Mouse (Mus musculus) heart, postnatal 14 days (tissue): ENCODE data around the gene Pzp. TPM values are rescaled to one million over a fixed set of nuclear protein-coding genes. Genes with fewer than 3 reads are reported as not detected.

Experiments used
- DNase-seq, 2 experiments: peaks; one replicate each; pipeline ENCODE4 v3.0.0; 2021 to 2022
- intact Hi-C: fragments of 180-260 bp; cut with DNase I; formaldehyde crosslinking; loops from one replicate; pipeline ENCODE4 v1.15.1; 2025
- total RNA-seq, 2 experiments: library from RNA; stranded (reverse); gene quantifications; 2 replicates each; pipeline ENCODE4 v1.2.3; 2021

Gene Pzp
- total RNA-seq, 2 experiments from 2014 or later, result 1.00 to 1.1 TPM

- peak; percentile 67 to 73 for DNase-seq
- intact Hi-C loops, result no loop called here
Measured at GRCm38 (mm10) chr6:128437731-128438316, 88.7 kb downstream of the Pzp start.

GRCm38 (mm10) chr6:128437288-128437687 lies 89.2 kb downstream of the Pzp start:
- intact Hi-C loops, result no loop called here
- DNase-seq, result no peak

DNA sequence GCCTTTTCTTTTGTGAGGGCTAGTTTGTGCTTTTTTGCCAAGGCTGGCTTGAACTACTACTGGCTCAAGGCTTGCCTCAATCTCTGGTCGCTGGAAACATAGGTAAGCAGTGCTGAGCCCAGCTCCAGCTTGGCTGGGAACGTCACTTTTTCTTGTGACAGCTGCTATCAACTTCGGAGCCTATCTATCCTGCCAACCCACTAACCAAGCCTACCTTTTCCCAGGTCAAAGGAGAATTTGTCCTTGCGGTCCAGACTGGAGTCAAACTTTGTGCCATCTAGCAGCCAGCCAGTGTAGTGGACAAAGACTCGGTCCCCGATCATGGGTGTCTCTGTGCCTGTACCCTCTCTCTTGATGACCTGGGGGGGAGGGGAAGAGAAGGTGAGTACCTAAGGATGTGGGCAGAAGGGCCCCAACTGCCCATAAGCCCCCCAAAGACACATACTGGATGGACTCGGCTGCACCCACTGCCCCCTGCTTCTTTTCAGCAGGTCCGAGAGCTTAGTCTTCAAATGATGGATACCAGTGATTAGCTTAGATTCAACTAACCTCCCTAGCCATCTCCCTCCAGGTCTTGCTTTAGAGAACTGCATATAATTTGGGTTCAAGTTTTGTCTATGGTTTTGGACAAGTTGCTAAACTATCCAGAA lies 90.0 kb downstream of the Pzp start:
- DNase-seq, result no peak
- intact Hi-C loops, result no loop called here

- intact Hi-C loops, result no loop called here
- peak; percentile 87 to 88 for DNase-seq
Measured at GRCm38 (mm10) chr6:128435474-128435873, 91.0 kb downstream of the Pzp start.

Other genes with a start within 250 kb of the Pzp start
- gene Tead4, start 225.9 kb downstream of the Pzp start, total RNA-seq, result 1 to 10 TPM; 4.6 to 5.0 TPM
- gene Tulp3, start 170.9 kb downstream of the Pzp start, total RNA-seq, result 1 to 10 TPM; 8.0 to 8.3 TPM
- 10 to 100 TPM; 10.3 to 12.9 TPM for gene Rhno1, start 163.8 kb downstream of the Pzp start, total RNA-seq
- gene Foxm1, start 163.8 kb downstream of the Pzp start, total RNA-seq, result 1 to 10 TPM; 4.1 to 6.3 TPM
- not detected for gene Tex52, start 151.3 kb downstream of the Pzp start, total RNA-seq
- gene Gm44596, start 151.2 kb downstream of the Pzp start, total RNA-seq, result not detected
- gene Nrip2, start 127.4 kb downstream of the Pzp start, total RNA-seq, result 1 to 10 TPM; 2.5 to 3.5 TPM
- gene Itfg2, start 101.8 kb downstream of the Pzp start, total RNA-seq, result 10 to 100 TPM; 22.3 to 23.2 TPM
- 100 to 1,000 TPM; 259 to 278 TPM for gene Fkbp4, start 88.0 kb downstream of the Pzp start, total RNA-seq
- not detected for gene A2ml1, start 54.9 kb upstream of the Pzp start, total RNA-seq
- not detected for gene Klrb1a, start 96.8 kb upstream of the Pzp start, total RNA-seq
- gene Clec2h, start 135.7 kb upstream of the Pzp start, total RNA-seq, result under 1 TPM; 0.22 to 0.60 TPM
- gene Klrb1, start 196.3 kb upstream of the Pzp start, total RNA-seq, result not detected